Mouse (Mus musculus) lung, postnatal 0 days (tissue): Measurements from ENCODE around the gene Mpv17. TPM values are rescaled to one million over a fixed set of nuclear protein-coding genes. Genes with fewer than 3 reads are reported as not detected.

Source experiments
- ATAC-seq: fragments of 200-750 bp; cut with Nextera tagmentation; 2 replicates; pipeline ENCODE4 v1.8.0; 2017; ENCODE audit warnings: moderate library complexity
- DNase-seq: peaks from one replicate; pipeline ENCODE4 v3.0.0-alpha.2; 2016; ENCODE audit warnings: low spot score
- H3K27ac ChIP-seq: fragments of 300-500 bp; sonication (generic); 2 replicates; pipeline ENCODE4 v1.5.1; 2014; ENCODE audit warnings: antibody characterized with exemption, mild to moderate bottlenecking, low read length, mixed read lengths
- H3K27me3 ChIP-seq: fragments of 300-500 bp; sonication (generic); replicated peaks from 2 replicates; pipeline ENCODE4 v1.6.1; 2014; ENCODE audit warnings: low read length, mixed read lengths; ENCODE audit not compliant: insufficient read depth
- H3K36me3 ChIP-seq: fragments of 300-500 bp; sonication (generic); 2 replicates; pipeline ENCODE4 v1.6.1; 2014; ENCODE audit warnings: low read length, mixed read lengths; ENCODE audit not compliant: insufficient read depth
- H3K4me1 ChIP-seq: fragments of 300-500 bp; sonication (generic); 2 replicates; pipeline ENCODE4 v1.6.1; 2014; ENCODE audit warnings: antibody characterized with exemption, low read depth, low read length, mixed read lengths; ENCODE audit not compliant: insufficient read depth
- H3K4me2 ChIP-seq: fragments of 300-500 bp; sonication (generic); replicated peaks from 2 replicates; pipeline ENCODE4 v1.6.1; 2014; ENCODE audit warnings: low read depth, mild to moderate bottlenecking, low read length, moderate library complexity, mixed read lengths
- H3K4me3 ChIP-seq: fragments of 300-500 bp; sonication (generic); 2 replicates; pipeline ENCODE4 v1.5.1; 2014; ENCODE audit warnings: low read depth, low read length
- H3K9ac ChIP-seq: fragments of 300-500 bp; sonication (generic); replicated peaks from 2 replicates; pipeline ENCODE4 v1.6.1; 2014; ENCODE audit warnings: low read depth, mild to moderate bottlenecking
- H3K9me3 ChIP-seq: fragments of 300-500 bp; sonication (generic); 2 replicates; pipeline ENCODE4 v1.6.1; 2016; ENCODE audit warnings: low read length, mixed read lengths
- CTCF ChIP-seq: IDR thresholded peaks from 2 replicates; pipeline ENCODE4 v1.5.1; 2016; ENCODE audit warnings: antibody characterized with exemption, mild to moderate bottlenecking
- EP300 ChIP-seq: IDR thresholded peaks from 2 replicates; pipeline ENCODE4 v1.6.1; 2016; ENCODE audit warnings: antibody characterized with exemption, mild to moderate bottlenecking, control low read depth
- WGBS: fragments of 180-500 bp; shearing (Covaris S2); extraction: QIAGEN DNeasy Blood & Tissue Kit; methylation state at CpG from one replicate; pipeline ENCODE4 v1.1.7; 2014; 5-methylcytosine and 5-hydroxymethylcytosine counted together
- polyA plus RNA-seq: library from polyadenylated mRNA; unstranded; fragments of >200 nt; fragmentation: Nextera tagmentation; extraction: Ambion mirVana; gene quantifications from 2 replicates; pipeline ENCODE4 v1.2.1, GENCODE M21; 2015

The Mpv17 gene
- polyA plus RNA-seq, 1 experiment from 2014 or later, result 38.2 TPM

DNA sequence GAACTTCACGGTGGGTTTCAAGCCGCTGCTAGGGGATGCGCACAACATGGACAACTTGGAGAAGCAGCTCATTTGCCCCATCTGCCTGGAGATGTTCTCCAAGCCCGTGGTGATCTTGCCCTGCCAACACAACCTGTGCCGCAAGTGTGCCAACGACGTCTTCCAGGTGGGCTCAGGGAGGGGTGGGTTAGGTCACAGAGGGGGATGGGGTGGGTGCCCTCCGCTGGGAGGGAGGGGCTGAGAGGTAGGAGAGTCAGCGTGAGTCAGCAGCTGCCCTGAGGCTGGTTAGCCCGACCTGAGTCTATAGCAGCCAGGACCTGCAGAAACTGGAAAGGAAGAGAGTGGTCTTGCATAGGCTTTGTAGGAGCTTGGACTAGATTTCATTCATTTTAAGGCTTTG, 37.1 kb downstream of the Mpv17 start:
- Histone ChIP-seq H3K4me2 (no peak overlapping the region), H3K4me3 (no peak overlapping the region), H3K27ac (no peak overlapping the region), H3K9ac (no peak overlapping the region), H3K36me3 (no peaks in the 10 kb centered on the region), H3K9me3 (no peaks in the 10 kb centered on the region), H3K4me1 (no peaks in the 10 kb centered on the region), H3K27me3 (no peaks in the 10 kb centered on the region)
- TF ChIP-seq CTCF, result no peak
- no peak for TF ChIP-seq EP300
- ATAC-seq (no peak), DNase-seq (no peak)
- 23% methylated on average over 10 of the region's 10 CpGs for WGBS

DNA sequence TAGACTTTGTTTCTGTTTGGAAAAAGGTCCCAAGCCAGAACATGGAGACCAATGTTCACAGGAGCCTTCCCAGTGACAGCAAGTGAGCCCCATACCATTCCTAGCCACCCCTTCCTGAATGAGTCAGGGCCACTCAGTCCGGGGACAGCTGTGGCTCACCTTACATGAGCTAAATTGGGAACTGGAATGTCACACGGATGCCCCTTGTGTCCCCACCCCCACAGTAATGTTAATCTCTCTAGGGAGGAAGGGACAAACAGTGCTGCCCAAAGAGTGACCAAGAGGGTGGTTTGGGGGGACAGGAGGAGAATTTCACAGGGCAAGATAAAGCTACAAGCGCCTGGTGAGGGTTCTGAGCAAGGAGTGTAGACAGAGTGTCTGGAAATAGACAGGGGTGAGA, 37.7 kb downstream of the Mpv17 start, which contains the start of gene Trim54:
Trim54 (plus strand) TSS at position 359 of the 400 bp plus-strand sequence.
- Histone ChIP-seq H3K4me2 (no peak within 1 kb of the TSS), H3K9me3 (no peaks in the 10 kb centered on the region), H3K4me1 (no peaks in the 10 kb centered on the region), H3K27ac (no peak within 1 kb of the TSS), H3K36me3 (no peaks in the 10 kb centered on the region), H3K9ac (no peak within 1 kb of the TSS), H3K4me3 (no peak within 1 kb of the TSS), H3K27me3 (no peaks in the 10 kb centered on the region)
- TF ChIP-seq EP300 (no peak), CTCF (no peak)
- ATAC-seq, result no peak
- WGBS, result 19% methylated on average over 3 of the region's 3 CpGs
- DNase-seq, result no peak

DNA sequence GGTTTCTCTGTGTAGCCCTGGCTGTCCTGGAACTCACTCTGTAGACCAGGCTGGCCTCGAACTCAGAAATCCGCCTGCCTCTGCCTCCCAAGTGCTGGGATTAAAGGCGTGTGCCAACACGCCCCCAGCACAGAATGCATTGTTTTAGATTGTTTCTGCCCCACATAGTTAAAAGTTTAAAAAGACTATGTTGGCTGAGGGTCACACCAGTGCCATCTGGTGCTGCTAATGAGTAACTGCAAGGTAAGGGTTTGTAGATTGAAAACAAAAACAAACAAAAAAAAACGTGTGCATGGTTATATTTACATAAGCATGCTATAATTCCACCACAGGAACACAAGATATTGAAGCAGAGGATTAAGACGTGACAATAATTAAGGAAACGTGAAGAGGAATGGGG, 43.3 kb downstream of the Mpv17 start:
- no peak overlapping the region for H3K4me3 ChIP-seq
- H3K9me3 ChIP-seq, result no peaks in the 10 kb centered on the region
- ATAC-seq, result no peak
- no peak overlapping the region for H3K9ac ChIP-seq
- TF ChIP-seq CTCF, result peak; percentile 63
- TF ChIP-seq EP300, result no peak
- no peak overlapping the region for H3K4me2 ChIP-seq
- DNase-seq, result peak; percentile 31
- H3K36me3 ChIP-seq, result no peaks in the 10 kb centered on the region
- H3K4me1 ChIP-seq, result no peaks in the 10 kb centered on the region
- WGBS, result 25% methylated on average over 7 of the region's 7 CpGs
- H3K27me3 ChIP-seq, result no peaks in the 10 kb centered on the region
- no peak overlapping the region for H3K27ac ChIP-seq

DNA sequence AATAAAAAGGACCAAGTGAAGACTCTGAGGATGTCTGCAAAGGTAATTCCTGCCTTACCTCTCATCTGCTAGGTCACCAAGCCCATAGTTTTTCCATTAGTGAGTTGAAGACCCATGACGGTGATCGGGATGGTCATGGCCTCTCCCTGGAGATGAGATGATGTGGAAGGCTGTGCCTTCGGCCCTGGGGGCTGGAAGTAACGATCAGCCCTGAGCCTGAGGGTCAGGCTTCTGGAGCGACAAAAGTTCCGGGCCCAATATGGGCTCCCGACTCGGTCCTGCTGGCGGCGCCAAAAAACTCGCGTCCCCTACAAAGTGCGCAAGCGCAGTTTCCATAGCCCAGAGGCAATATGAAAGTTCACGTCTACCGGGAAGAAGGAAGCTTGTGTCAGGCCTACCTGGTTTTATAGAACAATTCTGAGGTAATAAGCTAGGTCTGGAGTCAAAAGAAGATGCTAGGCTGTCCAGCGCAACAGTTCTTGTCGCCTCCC, 46.0 kb downstream of the Mpv17 start, which contains the start of gene Slc30a3:
Slc30a3 (minus strand) TSS at position 238 of the 491 bp plus-strand sequence.
- no peaks in the 10 kb centered on the region for H3K4me1 ChIP-seq
- H3K36me3 ChIP-seq, result no peaks in the 10 kb centered on the region
- ATAC-seq (no peak), DNase-seq (no peak)
- no peak within 1 kb of the TSS for H3K9ac ChIP-seq
- TF ChIP-seq EP300, result no peak
- no peak for TF ChIP-seq CTCF
- no peaks in the 10 kb centered on the region for H3K27me3 ChIP-seq
- H3K4me3 ChIP-seq, result no peak within 1 kb of the TSS
- 90% methylated on average over 18 of the region's 18 CpGs for WGBS
- H3K27ac ChIP-seq, result no peak within 1 kb of the TSS
- H3K4me2 ChIP-seq, result no peak within 1 kb of the TSS
- no peaks in the 10 kb centered on the region for H3K9me3 ChIP-seq

DNA sequence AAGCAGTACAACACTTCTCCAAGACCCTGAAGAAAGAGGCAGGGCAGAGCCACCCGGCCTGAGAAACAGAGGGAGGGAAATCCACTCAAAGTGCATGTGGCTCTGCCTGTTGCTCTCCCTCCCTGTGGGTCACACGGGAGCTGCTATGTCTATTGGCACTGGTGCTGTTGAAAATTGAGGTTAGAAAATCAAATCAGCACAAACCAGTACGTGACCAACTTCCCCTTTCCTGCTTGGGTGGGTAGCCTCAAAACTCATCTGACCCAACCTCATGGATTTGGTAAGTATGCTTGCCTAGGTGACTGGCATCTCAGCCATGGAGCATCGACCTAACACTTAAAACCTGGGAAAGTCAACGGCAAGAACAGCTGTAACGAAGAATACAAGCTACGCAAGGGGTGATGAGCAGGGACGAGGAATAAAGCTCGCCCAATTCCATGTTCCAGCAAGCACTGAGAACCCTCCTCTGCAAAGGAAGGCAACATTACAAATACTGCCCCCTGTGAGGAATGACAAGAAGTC, 48.2 kb downstream of the Mpv17 start, which contains the start of gene Dnajc5g:
Dnajc5g (plus strand) TSS at position 472 of the 522 bp plus-strand sequence.
- TF ChIP-seq EP300 (no peak), CTCF (no peak)
- H3K4me3 ChIP-seq, result no peak within 1 kb of the TSS
- H3K4me1 ChIP-seq, result no peaks in the 10 kb centered on the region
- ATAC-seq (no peak), DNase-seq (no peak)
- WGBS, result 83% methylated on average over 9 of the region's 9 CpGs
- H3K9me3 ChIP-seq, result no peaks in the 10 kb centered on the region
- H3K27ac ChIP-seq, result no peak within 1 kb of the TSS
- H3K27me3 ChIP-seq, result no peaks in the 10 kb centered on the region
- no peak within 1 kb of the TSS for H3K9ac ChIP-seq
- no peak within 1 kb of the TSS for H3K4me2 ChIP-seq
- no peaks in the 10 kb centered on the region for H3K36me3 ChIP-seq

DNA sequence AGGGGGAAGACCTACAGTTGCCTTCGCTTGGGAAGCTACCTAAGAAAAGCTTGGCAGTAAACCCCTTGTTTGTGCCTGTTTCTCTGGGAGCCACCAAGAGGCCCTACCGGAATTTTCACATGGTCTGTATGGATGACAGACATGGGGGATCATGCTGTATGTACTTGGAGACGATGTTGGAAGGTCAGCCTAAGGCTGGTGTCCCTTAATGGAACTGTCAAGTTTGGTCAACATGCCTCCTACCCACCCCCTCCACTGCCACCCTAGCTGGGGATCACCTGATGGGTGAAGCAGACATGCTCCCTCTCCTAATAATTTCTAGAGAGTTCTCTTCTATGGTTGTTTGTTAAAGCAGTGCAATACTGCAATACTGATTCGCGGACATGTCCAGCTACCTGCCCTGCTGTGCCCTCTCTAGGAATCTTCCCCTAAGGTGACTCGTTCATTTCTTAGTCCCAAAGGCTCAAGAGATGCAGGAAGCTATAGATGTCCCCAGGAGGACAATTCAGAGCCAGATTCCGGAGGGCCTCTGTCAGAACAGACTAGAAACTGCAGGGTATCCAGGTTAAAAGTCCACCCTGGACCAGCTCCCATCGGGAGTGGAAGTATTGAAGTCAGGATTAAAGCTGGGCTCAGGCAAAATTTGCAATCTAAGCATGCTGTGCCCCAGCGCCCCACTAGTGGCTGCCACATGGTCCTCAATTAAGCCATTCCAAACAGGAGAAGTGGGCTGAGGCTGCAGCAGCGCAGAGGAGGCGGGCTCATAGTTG, 58.2 kb downstream of the Mpv17 start:
- Histone ChIP-seq H3K4me1 (peaks cover 15% of the 10 kb centered on the region), H3K4me2 (peak overlapping the region; percentile 54), H3K4me3 (peak overlapping the region; percentile 30; the same call in 1 of the 2 replicates), H3K9me3 (no peaks in the 10 kb centered on the region), H3K36me3 (no peaks in the 10 kb centered on the region), H3K9ac (no peak overlapping the region), H3K27me3 (peaks cover 57% of the 10 kb centered on the region), H3K27ac (no peak overlapping the region)
- WGBS, result 27% methylated on average over 11 of the region's 11 CpGs
- ATAC-seq (no peak), DNase-seq (no peak)
- TF ChIP-seq EP300, result no peak
- no peak for TF ChIP-seq CTCF
